Mouse (Mus musculus) heart, adult 18-20 months (tissue): ENCODE data around the gene C1s1. TPM values are rescaled to one million over a fixed set of nuclear protein-coding genes. Genes with fewer than 3 reads are reported as not detected.

Experiments used
- total RNA-seq, 2 experiments: library from RNA; stranded (reverse); gene quantifications; 2 replicates each; pipeline ENCODE4 v1.2.3; 2021

C1s1 gene
- total RNA-seq, 2 experiments from 2014 or later, result 27.9 to 33.2 TPM

Other genes starting within 250 kb of the C1s1 start
- 10 to 100 TPM; 18.5 to 18.7 TPM for gene Cd163, start 237.7 kb downstream of the C1s1 start, total RNA-seq
- 10 to 100 TPM; 24.0 to 26.5 TPM for gene Pex5, start 127.3 kb downstream of the C1s1 start, total RNA-seq
- 1 to 10 TPM in 1 of 2 experiments, under 1 TPM in 1; 0.30 to 8.2 TPM for gene Clstn3, start 77.6 kb downstream of the C1s1 start, total RNA-seq
- 1 to 10 TPM; 1.3 to 2.1 TPM for gene C1rl, start 49.2 kb downstream of the C1s1 start, total RNA-seq
- 10 to 100 TPM; 12.0 to 17.7 TPM for gene C1ra, start 30.0 kb downstream of the C1s1 start, total RNA-seq
- gene C1rb, start 27.9 kb upstream of the C1s1 start, total RNA-seq, result 1 to 10 TPM; 1.9 TPM
- under 1 TPM; 0.57 to 0.90 TPM for gene C1s2, start 93.7 kb upstream of the C1s1 start, total RNA-seq
- 10 to 100 TPM; 37.3 to 38.3 TPM for gene Lpcat3, start 120.7 kb upstream of the C1s1 start, total RNA-seq
- gene Emg1, start 169.8 kb upstream of the C1s1 start, total RNA-seq, result 10 to 100 TPM; 78.1 to 80.8 TPM
- 100 to 1,000 TPM; 277 to 319 TPM for gene Phb2, start 170.0 kb upstream of the C1s1 start, total RNA-seq
- gene Ptpn6, start 196.4 kb upstream of the C1s1 start, total RNA-seq, result 10 to 100 TPM in 1 of 2 experiments, 1 to 10 TPM in 1; 3.0 to 12.9 TPM
- 100 to 1,000 TPM; 277 to 290 TPM for gene Grcc10, start 199.0 kb upstream of the C1s1 start, total RNA-seq
- gene Gm45234, start 213.7 kb upstream of the C1s1 start, total RNA-seq, result not detected
- 10 to 100 TPM; 41.1 to 46.9 TPM for gene Atn1, start 214.2 kb upstream of the C1s1 start, total RNA-seq
- gene Eno2, start 227.3 kb upstream of the C1s1 start, total RNA-seq, result 1 to 10 TPM; 2.5 to 2.7 TPM
- gene Lrrc23, start 237.4 kb upstream of the C1s1 start, total RNA-seq, result under 1 TPM; 0.55 to 0.82 TPM